Mouse (Mus musculus) layer of hippocampus, adult 6 months (tissue): ENCODE measurements around the gene Atp2a3. TPM values are rescaled to one million over a fixed set of nuclear protein-coding genes. Genes with fewer than 3 reads are reported as not detected.

Experiments
- long read RNA-seq, 2 experiments: library from polyadenylated mRNA; unstranded; transcript quantifications; one replicate each; pipeline ENCODE4 v2.0.0; 2019 to 2020
- microRNA-seq: library from miRNA; unstranded; fragments of <30 nt; microRNA quantifications from one replicate; pipeline ENCODE4 v1.2.0, GENCODE M21; 2020
- polyA plus RNA-seq: library from polyadenylated mRNA; unstranded; fragments of <200 nt; fragmentation: Nextera tagmentation; gene quantifications from 2 replicates; pipeline ENCODE4 v1.2.3, GENCODE M21; 2021

Gene Atp2a3
- polyA plus RNA-seq, result 1.9 and 2.2 TPM in 2 replicates
- long read RNA-seq, experiment 1, partial matches to known transcripts, result 3 of 3 reads
- long read RNA-seq, experiment 1, other reads (novel, unspliced or antisense), result 0 of 3 reads
- long read RNA-seq, experiment 2, partial matches to known transcripts, result 0 of 1 reads
- long read RNA-seq, experiment 2, other reads (novel, unspliced or antisense), result 0 of 1 reads

GRCm38 (mm10) chr11:72961072-72961980, at the start of gene Atp2a3:
Atp2a3 (plus strand) TSS chr11:72961169.

GRCm38 (mm10) chr11:72998771-72999170, 37.8 kb downstream of the Atp2a3 start, which contains the start of gene P2rx1:
P2rx1 (plus strand) TSS chr11:72999103.

GRCm38 (mm10) chr11:73018471-73019146, 57.6 kb downstream of the Atp2a3 start, which contains the start of gene Camkk1:
Camkk1 (plus strand) TSS chr11:73019008.

Small RNA genes lying within 50 kb of the gene (microRNA-seq; reads per million reads assigned to microRNA genes)
- not detected for gene Gm44467

Other genes with a start within 250 kb of the Atp2a3 start
- gene Cyb5d2, start 165.0 kb upstream of the Atp2a3 start, polyA plus RNA-seq, result 20.1 and 22.5 TPM in 2 replicates
- 5.8 and 5.9 TPM in 2 replicates for gene Zzef1, start 164.9 kb upstream of the Atp2a3 start, polyA plus RNA-seq
- gene P2rx1, start 37.9 kb downstream of the Atp2a3 start, polyA plus RNA-seq, result 0.21 and 0.43 TPM in 2 replicates
- 87.2 and 98.0 TPM in 2 replicates for gene Camkk1, start 57.8 kb downstream of the Atp2a3 start, polyA plus RNA-seq
- 2.2 and 2.4 TPM in 2 replicates for gene Ncbp3, start 86.6 kb downstream of the Atp2a3 start, polyA plus RNA-seq
- 0.08 and 0.18 TPM in 2 replicates for gene Itgae, start 129.4 kb downstream of the Atp2a3 start, polyA plus RNA-seq
- 0.06 TPM in 2 replicates for gene Haspin, start 177.1 kb downstream of the Atp2a3 start, polyA plus RNA-seq
- gene P2rx5, start 199.3 kb downstream of the Atp2a3 start, polyA plus RNA-seq, result 0.84 and 1.1 TPM in 2 replicates
- gene Emc6, start 215.9 kb downstream of the Atp2a3 start, polyA plus RNA-seq, result 79.0 and 81.6 TPM in 2 replicates
- 11.8 and 15.9 TPM in 2 replicates for gene Tax1bp3, start 215.9 kb downstream of the Atp2a3 start, polyA plus RNA-seq
- gene Ctns, start 237.9 kb downstream of the Atp2a3 start, polyA plus RNA-seq, result 4.2 and 4.3 TPM in 2 replicates
- gene Shpk, start 238.3 kb downstream of the Atp2a3 start, polyA plus RNA-seq, result 1.3 and 2.0 TPM in 2 replicates